Comparison of ENCODE assay signal across 8 mouse cellular contexts in genomic region chr4:57433941-57434704, GRCm38 (mm10). TPM values are rescaled to one million over a fixed set of nuclear protein-coding genes. Genes with fewer than 3 reads are reported as not detected.
DNase-seq lines count a peak whose midpoint lies in the region; ATAC-seq and TF ChIP-seq lines count a peak whose summit lies in the region.

TSS of gene Palm2 (plus strand) at chr4:57434247.

- 2% methylated on average over 67 of the region's 67 CpGs for WGBS in spleen, adult 2 months
- under 1% methylated on average over 67 of the region's 67 CpGs for WGBS in forebrain, embryonic 10.5 days
- WGBS in heart, embryonic 13.5 days: under 1% methylated on average over 67 of the region's 67 CpGs
- 2% methylated on average over 67 of the region's 67 CpGs for WGBS in liver, embryonic 12.5 days (ENCODE audit: insufficient replicate concordance)
- WGBS in neural tube, embryonic 14.5 days: under 1% methylated on average over 67 of the region's 67 CpGs

- no peak within 1 kb of the TSS for H3K27ac ChIP-seq in spleen, adult 2 months (ENCODE audit: insufficient read depth, low read length)
- peak within 1 kb of the TSS; percentile 70 for H3K27ac ChIP-seq in forebrain, embryonic 10.5 days
- H3K27ac ChIP-seq in heart, embryonic 13.5 days (replicated peaks): no peak within 1 kb of the TSS
- no peak within 1 kb of the TSS for H3K27ac ChIP-seq in liver, embryonic 12.5 days
- peak within 1 kb of the TSS; percentile 90 for H3K27ac ChIP-seq in neural tube, embryonic 14.5 days (ENCODE audit: low read depth, low read length)

- peak within 1 kb of the TSS; percentile 32; the same call in 1 of the 2 replicates for H3K4me3 ChIP-seq in spleen, adult 2 months (ENCODE audit: extremely low read depth, insufficient read depth, insufficient read length)
- peak within 1 kb of the TSS; percentile 76 for H3K4me3 ChIP-seq in forebrain, embryonic 10.5 days
- H3K4me3 ChIP-seq in heart, embryonic 13.5 days: peak within 1 kb of the TSS; percentile 73
- peak within 1 kb of the TSS; percentile 46 for H3K4me3 ChIP-seq in liver, embryonic 12.5 days
- H3K4me3 ChIP-seq in neural tube, embryonic 14.5 days (ENCODE audit: low read depth, low read length): peak within 1 kb of the TSS; percentile 74

- H3K4me1 ChIP-seq in spleen, adult 2 months (ENCODE audit: control insufficient read depth, insufficient read depth, insufficient read length): peaks cover 8% of the 10 kb centered on the region
- peaks cover 26% of the 10 kb centered on the region for H3K4me1 ChIP-seq in forebrain, embryonic 10.5 days
- H3K4me1 ChIP-seq in heart, embryonic 13.5 days: peaks cover 13% of the 10 kb centered on the region
- no peaks in the 10 kb centered on the region for H3K4me1 ChIP-seq in liver, embryonic 12.5 days
- H3K4me1 ChIP-seq in neural tube, embryonic 14.5 days (ENCODE audit: control insufficient read depth, insufficient read depth, low read length): peaks cover 3% of the 10 kb centered on the region; the same call in 1 of the 2 replicates

- H3K36me3 ChIP-seq in spleen, adult 2 months (ENCODE audit: control insufficient read depth, insufficient read depth, low read length): no peaks in the 10 kb centered on the region
- no peaks in the 10 kb centered on the region for H3K36me3 ChIP-seq in forebrain, embryonic 10.5 days (replicated peaks)
- H3K36me3 ChIP-seq in heart, embryonic 13.5 days: no peaks in the 10 kb centered on the region
- no peaks in the 10 kb centered on the region for H3K36me3 ChIP-seq in liver, embryonic 12.5 days
- no peaks in the 10 kb centered on the region for H3K36me3 ChIP-seq in neural tube, embryonic 14.5 days (ENCODE audit: control insufficient read depth, insufficient read depth, low read length)

- peak within 1 kb of the TSS; percentile 100 for H3K4me2 ChIP-seq in heart, embryonic 13.5 days
- H3K4me2 ChIP-seq in liver, embryonic 12.5 days: peak within 1 kb of the TSS; percentile 68
- peak within 1 kb of the TSS; percentile 59 for H3K4me2 ChIP-seq in neural tube, embryonic 14.5 days (ENCODE audit: low read depth, low read length)

- peaks cover 7% of the 10 kb centered on the region for H3K27me3 ChIP-seq in spleen, adult 2 months (ENCODE audit: control insufficient read depth, insufficient read depth, low read length)
- peaks cover 63% of the 10 kb centered on the region for H3K27me3 ChIP-seq in forebrain, embryonic 10.5 days (ENCODE audit: poor library complexity, severe bottlenecking)
- peaks cover 69% of the 10 kb centered on the region for H3K27me3 ChIP-seq in heart, embryonic 13.5 days (replicated peaks)
- H3K27me3 ChIP-seq in liver, embryonic 12.5 days (replicated peaks): peaks cover 48% of the 10 kb centered on the region
- H3K27me3 ChIP-seq in neural tube, embryonic 14.5 days (ENCODE audit: control insufficient read depth, insufficient read depth, low read length): no peaks in the 10 kb centered on the region

- H3K9me3 ChIP-seq in forebrain, embryonic 10.5 days: no peaks in the 10 kb centered on the region
- H3K9me3 ChIP-seq in heart, embryonic 13.5 days: no peaks in the 10 kb centered on the region
- no peaks in the 10 kb centered on the region for H3K9me3 ChIP-seq in liver, embryonic 12.5 days (replicated peaks)
- no peaks in the 10 kb centered on the region for H3K9me3 ChIP-seq in neural tube, embryonic 14.5 days (ENCODE audit: control insufficient read depth, low read length)

- TF ChIP-seq CTCF in spleen, adult 2 months (IDR thresholded peaks at IDR 0.05; ENCODE audit: extremely low read depth, insufficient read depth, insufficient read length, insufficient replicate concordance): no peak

- peak; percentile 63 for ATAC-seq in heart, embryonic 13.5 days (ENCODE audit: extremely low read depth, insufficient number of reproducible peaks, low FRiP score, low TSS enrichment)
- no peak for ATAC-seq in liver, embryonic 12.5 days
- peak; percentile 86 for ATAC-seq in neural tube, embryonic 14.5 days (ENCODE audit: low read depth)

- peak within 1 kb of the TSS; percentile 82 for H3K9ac ChIP-seq in heart, embryonic 13.5 days
- H3K9ac ChIP-seq in liver, embryonic 12.5 days: no peak within 1 kb of the TSS
- peak within 1 kb of the TSS; percentile 82 for H3K9ac ChIP-seq in neural tube, embryonic 14.5 days (replicated peaks; ENCODE audit: low read depth, low read length)

- no peak for TF ChIP-seq POLR2A in spleen, adult 2 months (IDR thresholded peaks at IDR 0.05; ENCODE audit: low read depth, low read length)

- DNase-seq in spleen, adult 2 months (ENCODE audit: low read depth in 1 of 2, low spot score in 2 of 2): peak in 1 of 2 experiments; percentile 11
- DNase-seq in spleen, postnatal 14 days (ENCODE audit: low spot score in 2 of 2): no peak
- peak; percentile 74 for DNase-seq in forebrain, embryonic 10.5 days (ENCODE audit: extremely low spot score, low spot score)
- peak; percentile 69 for DNase-seq in kidney, postnatal 10 days
- DNase-seq in thymus, postnatal 0 days (ENCODE audit: low spot score): peak; percentile 30

RNA-seq across cellular contexts. Expression of gene Palm2, which starts in this region (rescaled TPM):
- polyA plus RNA-seq in spleen, adult 2 months (2012; rRNA removed): 0.07 TPM in 1 of 2 replicates, not detected in the other
- polyA plus RNA-seq in forebrain, embryonic 10.5 days (2016; fragmentation: Nextera tagmentation; extraction: Ambion mirVana): 2.9 TPM in 2 replicates
- polyA plus RNA-seq in heart, embryonic 13.5 days (2015; fragmentation: Nextera tagmentation; extraction: Ambion mirVana): 22.5 and 22.6 TPM in 2 replicates
- polyA plus RNA-seq in liver, embryonic 12.5 days (2016; fragmentation: Nextera tagmentation; extraction: Ambion mirVana): 0.23 and 0.66 TPM in 2 replicates
- 10.6 and 18.3 TPM in 2 replicates for polyA plus RNA-seq in neural tube, embryonic 14.5 days (2014; fragmentation: Nextera tagmentation; extraction: Ambion mirVana)
- polyA plus RNA-seq in thymus, postnatal 0 days (2015; fragmentation: Nextera tagmentation; extraction: Ambion mirVana): 0.22 TPM in 2 replicates

Comparison
In these comparisons a context has a peak if more than half of its experiments do, and no peak if none do; other contexts are left out.
1. Peak in DNase-seq in thymus, postnatal 0 days; RNA of the gene not detected or under 1 TPM.
2. DNase-seq: peak in forebrain, embryonic 10.5 days (single experiment) and kidney, postnatal 10 days (single experiment); none in spleen, postnatal 14 days (0 of 2).
3. H3K27ac ChIP-seq: peak in forebrain, embryonic 10.5 days (single experiment) and neural tube, embryonic 14.5 days (single experiment); none in spleen, adult 2 months (single experiment), heart, embryonic 13.5 days (single experiment) and liver, embryonic 12.5 days (single experiment).
4. Peak in every context shown above with its lines, with median percentiles within 50 percentile points of each other: H3K4me3 ChIP-seq and H3K4me2 ChIP-seq.